Mouse (Mus musculus) heart, embryonic 16.5 days (tissue): Measurements from ENCODE around the gene Kcnq1. TPM values are rescaled to one million over a fixed set of nuclear protein-coding genes. Genes with fewer than 3 reads are reported as not detected.

Experiments used
- ATAC-seq: fragments of 200-750 bp; cut with Nextera tagmentation; replicated peaks from 2 replicates; pipeline ENCODE4 v1.8.0; 2017; ENCODE audit warnings: moderate number of reproducible peaks; ENCODE audit not compliant: insufficient read depth, low FRiP score; ENCODE audit errors: extremely low read depth
- H3K27ac ChIP-seq: fragments of 300-500 bp; sonication (generic); 2 replicates; pipeline ENCODE4 v1.5.1; 2014; ENCODE audit warnings: mild to moderate bottlenecking, low read length, control low read depth, moderate library complexity
- H3K27me3 ChIP-seq: fragments of 300-500 bp; sonication (generic); 2 replicates; pipeline ENCODE4 v1.6.1; 2014; ENCODE audit warnings: low read length, mixed read lengths; ENCODE audit not compliant: control insufficient read depth, insufficient read depth
- H3K36me3 ChIP-seq: fragments of 300-500 bp; sonication (generic); 2 replicates; pipeline ENCODE4 v1.6.1; 2014; ENCODE audit not compliant: control insufficient read depth, insufficient read depth
- H3K4me1 ChIP-seq: fragments of 300-500 bp; sonication (generic); 2 replicates; pipeline ENCODE4 v1.6.1; 2014; ENCODE audit warnings: low read length, mixed read lengths; ENCODE audit not compliant: control insufficient read depth, insufficient read depth
- H3K4me2 ChIP-seq: fragments of 300-500 bp; sonication (generic); 2 replicates; pipeline ENCODE4 v1.6.1; 2014; ENCODE audit warnings: low read depth, mild to moderate bottlenecking, control low read depth, low read length
- H3K4me3 ChIP-seq: fragments of 300-500 bp; sonication (generic); 2 replicates; pipeline ENCODE4 v1.5.1; 2014; ENCODE audit warnings: mild to moderate bottlenecking, control low read depth, low read length
- H3K9ac ChIP-seq: fragments of 300-500 bp; sonication (generic); 2 replicates; pipeline ENCODE4 v1.6.1; 2014; ENCODE audit warnings: low read length, control low read depth
- H3K9me3 ChIP-seq: fragments of 300-500 bp; sonication (generic); replicated peaks from 2 replicates; pipeline ENCODE4 v1.6.1; 2016; ENCODE audit warnings: low read length; ENCODE audit not compliant: control insufficient read depth
- WGBS: fragments of 180-500 bp; shearing (Covaris S2); extraction: QIAGEN DNeasy Blood & Tissue Kit; methylation state at CpG from one replicate; pipeline ENCODE4 v1.1.7; 2014; 5-methylcytosine and 5-hydroxymethylcytosine counted together
- polyA plus RNA-seq: library from polyadenylated mRNA; unstranded; fragments of >200 nt; fragmentation: Nextera tagmentation; extraction: Ambion mirVana; gene quantifications from 2 replicates; pipeline ENCODE4 v1.2.1, GENCODE M21; 2015

The Kcnq1 gene
- polyA plus RNA-seq, 1 experiment from 2014 or later: 34.9 TPM

GRCm38 (mm10) chr7:143349848-143350247 is 243.7 kb downstream of the Kcnq1 start:
- peaks cover 24% of the 10 kb centered on the region for H3K4me1 ChIP-seq
- no peak overlapping the region for H3K4me3 ChIP-seq
- no peak overlapping the region for H3K4me2 ChIP-seq
- no peak; the same call in 1 of the 2 replicates for ATAC-seq
- no peaks in the 10 kb centered on the region; the same call in 1 of the 2 replicates for H3K27me3 ChIP-seq
- no peaks in the 10 kb centered on the region for H3K36me3 ChIP-seq
- H3K9ac ChIP-seq: peak overlapping the region; percentile 11; the same call in 1 of the 2 replicates
- H3K9me3 ChIP-seq: no peaks in the 10 kb centered on the region
- WGBS: 39% methylated on average over 1 of the region's 1 CpGs
- peak overlapping the region; percentile 61 for H3K27ac ChIP-seq

GRCm38 (mm10) chr7:143355831-143356230 is 249.7 kb downstream of the Kcnq1 start:
- H3K27me3 ChIP-seq: no peaks in the 10 kb centered on the region; the same call in 1 of the 2 replicates
- no peak overlapping the region for H3K9ac ChIP-seq
- 50% methylated on average over 5 of the region's 5 CpGs for WGBS
- H3K9me3 ChIP-seq: no peaks in the 10 kb centered on the region
- peak; percentile 64; the same call in 1 of the 2 replicates for ATAC-seq
- H3K27ac ChIP-seq: 0 out of 2 replicates have a peak overlapping the region, but pooled peaks have one; percentile 18
- peaks cover 30% of the 10 kb centered on the region for H3K4me1 ChIP-seq
- no peak overlapping the region for H3K4me3 ChIP-seq
- no peak overlapping the region for H3K4me2 ChIP-seq
- H3K36me3 ChIP-seq: no peaks in the 10 kb centered on the region

GRCm38 (mm10) chr7:143357109-143357508 is 250.9 kb downstream of the Kcnq1 start:
- no peaks in the 10 kb centered on the region for H3K9me3 ChIP-seq
- no peak overlapping the region for H3K4me3 ChIP-seq
- H3K9ac ChIP-seq: no peak overlapping the region; the same call in 1 of the 2 replicates
- H3K27me3 ChIP-seq: no peaks in the 10 kb centered on the region; the same call in 1 of the 2 replicates
- no peaks in the 10 kb centered on the region for H3K36me3 ChIP-seq
- H3K4me2 ChIP-seq: no peak overlapping the region
- 52% methylated on average over 1 of the region's 1 CpGs for WGBS
- peaks cover 35% of the 10 kb centered on the region for H3K4me1 ChIP-seq
- no peak for ATAC-seq
- H3K27ac ChIP-seq: peak overlapping the region; percentile 52

GRCm38 (mm10) chr7:143357831-143358230 is 251.7 kb downstream of the Kcnq1 start:
- Histone ChIP-seq H3K27me3 (no peaks in the 10 kb centered on the region), H3K27ac (peak overlapping the region; percentile 52), H3K4me1 (peaks cover 35% of the 10 kb centered on the region), H3K9me3 (no peaks in the 10 kb centered on the region), H3K36me3 (no peaks in the 10 kb centered on the region), H3K4me2 (no peak overlapping the region), H3K4me3 (no peak overlapping the region), H3K9ac (peak overlapping the region; percentile 40; the same call in 1 of the 2 replicates)
- no peak for ATAC-seq
- 31% methylated on average over 4 of the region's 4 CpGs for WGBS

- WGBS: 70% methylated on average over 1 of the region's 1 CpGs
- Histone ChIP-seq H3K27ac (no peak overlapping the region), H3K4me1 (peaks cover 50% of the 10 kb centered on the region)
Observed at GRCm38 (mm10) chr7:143359762-143360161, 253.6 kb downstream of the Kcnq1 start.

GRCm38 (mm10) chr7:143360776-143361175 is 254.6 kb downstream of the Kcnq1 start:
- peak overlapping the region; percentile 68 for H3K27ac ChIP-seq
- H3K4me1 ChIP-seq: peaks cover 56% of the 10 kb centered on the region

More at GRCm38 (mm10) chr7:143359762-143360161, 253.6 kb downstream of the Kcnq1 start:
- Histone ChIP-seq H3K4me3 (no peak overlapping the region), H3K9me3 (no peaks in the 10 kb centered on the region), H3K9ac (no peak overlapping the region), H3K27me3 (no peaks in the 10 kb centered on the region), H3K4me2 (no peak overlapping the region), H3K36me3 (no peaks in the 10 kb centered on the region)
- ATAC-seq: no peak

GRCm38 (mm10) chr7:143364092-143364832 is 258.1 kb downstream of the Kcnq1 start:
- peaks cover 3% of the 10 kb centered on the region; the same call in 1 of the 2 replicates for H3K9me3 ChIP-seq
- peak overlapping the region; percentile 21; the same call in 1 of the 2 replicates for H3K9ac ChIP-seq
- H3K27ac ChIP-seq: peak overlapping the region; percentile 88
- H3K4me3 ChIP-seq: no peak overlapping the region; the same call in 1 of the 2 replicates
- ATAC-seq: peak; percentile 65
- H3K36me3 ChIP-seq: no peaks in the 10 kb centered on the region
- no peak overlapping the region; the same call in none of the 2 replicates for H3K4me2 ChIP-seq
- WGBS: 41% methylated on average over 7 of the region's 7 CpGs
- no peaks in the 10 kb centered on the region for H3K27me3 ChIP-seq
- H3K4me1 ChIP-seq: peaks cover 48% of the 10 kb centered on the region

More at GRCm38 (mm10) chr7:143360776-143361175, 254.6 kb downstream of the Kcnq1 start:
- Histone ChIP-seq H3K27me3 (no peaks in the 10 kb centered on the region), H3K4me2 (no peak overlapping the region), H3K9me3 (no peaks in the 10 kb centered on the region), H3K36me3 (no peaks in the 10 kb centered on the region), H3K9ac (no peak overlapping the region), H3K4me3 (no peak overlapping the region)
- 44% methylated on average over 5 of the region's 5 CpGs for WGBS
- no peak; the same call in 1 of the 2 replicates for ATAC-seq

- no peak overlapping the region for H3K4me3 ChIP-seq
- H3K36me3 ChIP-seq: no peaks in the 10 kb centered on the region
- H3K27me3 ChIP-seq: no peaks in the 10 kb centered on the region
- peaks cover 3% of the 10 kb centered on the region; the same call in 1 of the 2 replicates for H3K9me3 ChIP-seq
- no peak for ATAC-seq
- peak overlapping the region; percentile 21 for H3K9ac ChIP-seq
- H3K4me1 ChIP-seq: peaks cover 48% of the 10 kb centered on the region
- H3K27ac ChIP-seq: peak overlapping the region; percentile 88
- H3K4me2 ChIP-seq: no peak overlapping the region; the same call in 1 of the 2 replicates
- 33% methylated on average over 8 of the region's 8 CpGs for WGBS
Observed at GRCm38 (mm10) chr7:143364969-143365839, 259.0 kb downstream of the Kcnq1 start.
